Mouse (Mus musculus): Measurements from ENCODE around the gene Chst12.

- TF ChIP-seq MAX (IDR thresholded peaks at IDR 0.05) (no peak), CTCF (IDR thresholded peaks at IDR 0.05; ENCODE audit: control insufficient read depth, insufficient read depth, insufficient read length) (no peak), CEBPB (IDR thresholded peaks at IDR 0.05; ENCODE audit: low read depth) (no peak), MYOD1 (IDR thresholded peaks at IDR 0.05; ENCODE audit: control insufficient read depth, insufficient read length, low read depth) (no peak), USF1 (IDR thresholded peaks at IDR 0.05; ENCODE audit: low read depth) (no peak)
These were observed 65.0 kb downstream of the Chst12 start for GRCm38 (mm10) chr5:140570223-140570870.
